Mouse (Mus musculus) megakaryocyte, embryonic 14.5 days (primary cell): ENCODE data around the gene Nsd1.

ENCODE experiments used
- FLI1 ChIP-seq: IDR thresholded peaks from 2 replicates; pipeline ENCODE4 v1.6.1; 2012; ENCODE audit warnings: low read length, inconsistent platforms, mixed read lengths
- GATA1 ChIP-seq: IDR thresholded peaks from 3 replicates; pipeline ENCODE4 v1.6.1; 2012; ENCODE audit warnings: mixed read lengths, low read length, inconsistent platforms, borderline replicate concordance

DNA sequence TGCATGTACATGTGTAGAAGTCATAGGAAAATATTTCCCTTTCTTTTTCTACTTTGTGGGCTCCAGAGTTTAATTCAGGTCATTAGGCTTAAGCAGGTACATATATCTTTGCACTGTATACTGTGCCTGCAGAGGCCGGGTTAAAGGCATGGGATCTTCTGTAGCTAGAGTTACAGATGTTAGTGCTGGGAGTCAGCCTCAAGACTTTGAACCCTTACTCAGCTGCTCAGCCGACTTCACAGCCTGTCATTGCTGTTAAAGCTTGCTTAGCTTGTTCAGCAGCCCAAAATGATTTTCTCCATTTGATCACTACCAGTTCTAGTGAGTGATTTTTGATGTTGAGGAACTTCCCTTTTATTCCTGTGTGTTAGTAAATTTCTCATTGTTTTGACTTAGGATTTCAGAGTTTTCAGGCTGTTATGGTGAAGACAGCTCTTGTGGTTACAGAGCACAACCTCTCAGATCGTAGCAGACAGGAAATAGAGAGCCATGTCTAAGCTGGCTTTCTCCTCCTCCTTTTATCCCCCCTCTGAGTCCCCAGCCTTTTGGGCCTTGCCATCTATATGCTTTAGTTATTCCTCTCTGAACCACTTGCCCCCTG is 45.6 kb downstream of the Nsd1 start:
- no peak for TF ChIP-seq GATA1
- TF ChIP-seq FLI1 = no peak
